Mouse (Mus musculus) kidney, postnatal 0 days (tissue): ENCODE data around the gene Otc. TPM values are rescaled to one million over a fixed set of nuclear protein-coding genes. Genes with fewer than 3 reads are reported as not detected.

ENCODE experiments used
- ATAC-seq: fragments of 200-750 bp; cut with Nextera tagmentation; replicated peaks from 2 replicates; pipeline ENCODE4 v1.8.0; 2017; ENCODE audit warnings: low read depth, moderate number of reproducible peaks, moderate TSS enrichment, moderate library complexity; ENCODE audit not compliant: low FRiP score
- DNase-seq: peaks from one replicate; pipeline ENCODE4 v3.0.0-alpha.2; 2016; ENCODE audit warnings: low spot score
- H3K27ac ChIP-seq: fragments of 300-500 bp; sonication (generic); 2 replicates; pipeline ENCODE4 v1.5.1; 2014; ENCODE audit warnings: mild to moderate bottlenecking
- H3K27me3 ChIP-seq: fragments of 300-500 bp; sonication (generic); 2 replicates; pipeline ENCODE4 v1.6.1; 2014; ENCODE audit warnings: low read length, mixed read lengths; ENCODE audit not compliant: insufficient read depth
- H3K36me3 ChIP-seq: fragments of 300-500 bp; sonication (generic); 2 replicates; pipeline ENCODE4 v1.6.1; 2014; ENCODE audit warnings: low read length, mixed read lengths; ENCODE audit not compliant: insufficient read depth
- H3K4me1 ChIP-seq: fragments of 300-500 bp; sonication (generic); replicated peaks from 2 replicates; pipeline ENCODE4 v1.6.1; 2014; ENCODE audit warnings: antibody characterized with exemption, low read length, mixed read lengths; ENCODE audit not compliant: insufficient read depth
- H3K4me2 ChIP-seq: fragments of 300-500 bp; sonication (generic); 2 replicates; pipeline ENCODE4 v1.6.1; 2014; ENCODE audit warnings: mild to moderate bottlenecking, low read length, moderate library complexity, mixed read lengths
- H3K4me3 ChIP-seq: fragments of 300-500 bp; sonication (generic); replicated peaks from 2 replicates; pipeline ENCODE4 v1.5.1; 2014; ENCODE audit warnings: low read depth, low read length
- H3K9ac ChIP-seq: fragments of 300-500 bp; sonication (generic); 2 replicates; pipeline ENCODE4 v1.6.1; 2014; ENCODE audit warnings: low read depth, low read length
- H3K9me3 ChIP-seq: fragments of 300-500 bp; sonication (generic); replicated peaks from 2 replicates; pipeline ENCODE4 v1.6.1; 2016; ENCODE audit warnings: low read length, inconsistent platforms, mixed read lengths
- CTCF ChIP-seq: IDR thresholded peaks from 2 replicates; pipeline ENCODE4 v1.5.1; 2016; ENCODE audit warnings: antibody characterized with exemption, low read depth, mild to moderate bottlenecking, moderate library complexity
- WGBS: fragments of 180-500 bp; shearing (Covaris S2); extraction: QIAGEN DNeasy Blood & Tissue Kit; methylation state at CpG from one replicate; pipeline ENCODE4 v1.1.7; 2014; 5-methylcytosine and 5-hydroxymethylcytosine counted together
- polyA plus RNA-seq: library from polyadenylated mRNA; unstranded; fragments of >200 nt; fragmentation: Nextera tagmentation; extraction: Ambion mirVana; gene quantifications from 2 replicates; pipeline ENCODE4 v1.2.1, GENCODE M21; 2015

Otc gene
- polyA plus RNA-seq, 1 experiment from 2014 or later: not detected

GRCm38 (mm10) chrX:10234617-10235016 lies 17.5 kb upstream of the Otc start:
- Histone ChIP-seq H3K4me2 (no peak overlapping the region), H3K4me3 (no peak overlapping the region), H3K27me3 (no peaks in the 10 kb centered on the region), H3K9me3 (no peaks in the 10 kb centered on the region), H3K36me3 (no peaks in the 10 kb centered on the region), H3K4me1 (no peaks in the 10 kb centered on the region), H3K9ac (no peak overlapping the region), H3K27ac (no peak overlapping the region)
- no peak for TF ChIP-seq CTCF
- ATAC-seq: no peak
- 68% methylated on average over 3 of the region's 3 CpGs for WGBS
- no peak for DNase-seq

- H3K4me2 ChIP-seq: no peak overlapping the region
- no peaks in the 10 kb centered on the region for H3K36me3 ChIP-seq
- no peaks in the 10 kb centered on the region for H3K27me3 ChIP-seq
- no peak for ATAC-seq
- no peaks in the 10 kb centered on the region for H3K4me1 ChIP-seq
- no peak overlapping the region for H3K4me3 ChIP-seq
- DNase-seq: no peak
- TF ChIP-seq CTCF: no peak
- no peaks in the 10 kb centered on the region for H3K9me3 ChIP-seq
- no peak overlapping the region for H3K27ac ChIP-seq
- no peak overlapping the region for H3K9ac ChIP-seq
- WGBS: 53% methylated on average over 4 of the region's 4 CpGs
These were observed 12.6 kb upstream of the Otc start for GRCm38 (mm10) chrX:10239515-10239914.

DNA sequence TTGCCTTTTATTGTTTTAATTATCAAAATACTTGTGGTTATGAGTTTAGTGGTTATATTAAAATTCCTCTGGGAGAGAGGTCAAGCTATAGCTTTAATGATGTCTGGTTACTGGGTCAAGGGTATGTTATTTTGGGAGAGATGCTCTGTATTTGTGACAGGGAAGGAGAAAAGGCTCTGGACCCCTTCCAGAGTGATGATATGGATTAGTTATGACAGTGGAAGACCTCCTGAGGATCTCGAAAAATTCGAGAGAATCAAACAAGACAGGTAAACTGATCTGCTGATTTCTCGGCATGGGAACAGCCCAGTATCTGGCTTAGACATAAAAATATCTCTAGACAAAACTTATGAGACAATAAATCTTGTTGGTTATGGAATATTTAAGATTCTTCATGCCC lies 8.2 kb upstream of the Otc start:
- Histone ChIP-seq H3K27ac (no peak overlapping the region), H3K9me3 (no peaks in the 10 kb centered on the region), H3K4me1 (no peaks in the 10 kb centered on the region), H3K9ac (no peak overlapping the region), H3K27me3 (no peaks in the 10 kb centered on the region), H3K4me2 (no peak overlapping the region), H3K4me3 (no peak overlapping the region), H3K36me3 (no peaks in the 10 kb centered on the region)
- DNase-seq (no peak), ATAC-seq (no peak)
- WGBS: 59% methylated on average over 3 of the region's 3 CpGs
- no peak for TF ChIP-seq CTCF

DNA sequence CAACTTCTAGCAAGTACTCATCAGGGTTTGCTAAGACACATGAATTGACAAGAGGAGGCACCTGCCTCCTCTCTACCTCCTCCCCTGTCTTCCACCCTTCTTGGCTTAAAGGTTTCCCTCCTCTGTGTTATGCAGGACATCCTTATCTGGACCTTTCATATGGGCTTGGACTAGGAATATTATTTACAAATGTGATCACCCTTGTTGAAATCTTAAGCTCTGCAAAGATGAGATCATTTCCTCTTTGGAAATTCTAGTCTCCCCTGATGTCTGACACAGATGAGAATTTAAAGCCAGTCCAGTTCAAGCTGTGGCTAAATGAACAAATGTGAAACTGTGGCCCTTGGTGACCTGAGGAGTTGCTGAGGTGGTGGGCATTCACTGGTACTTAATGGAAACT lies 748 bp upstream of the Otc start:
- no peak for TF ChIP-seq CTCF
- H3K9ac ChIP-seq: no peak overlapping the region
- no peak overlapping the region for H3K27ac ChIP-seq
- no peaks in the 10 kb centered on the region for H3K9me3 ChIP-seq
- no peaks in the 10 kb centered on the region for H3K36me3 ChIP-seq
- H3K4me1 ChIP-seq: no peaks in the 10 kb centered on the region
- no peak for DNase-seq
- H3K4me3 ChIP-seq: no peak overlapping the region
- no peak overlapping the region for H3K4me2 ChIP-seq
- H3K27me3 ChIP-seq: no peaks in the 10 kb centered on the region
- no peak for ATAC-seq

DNA sequence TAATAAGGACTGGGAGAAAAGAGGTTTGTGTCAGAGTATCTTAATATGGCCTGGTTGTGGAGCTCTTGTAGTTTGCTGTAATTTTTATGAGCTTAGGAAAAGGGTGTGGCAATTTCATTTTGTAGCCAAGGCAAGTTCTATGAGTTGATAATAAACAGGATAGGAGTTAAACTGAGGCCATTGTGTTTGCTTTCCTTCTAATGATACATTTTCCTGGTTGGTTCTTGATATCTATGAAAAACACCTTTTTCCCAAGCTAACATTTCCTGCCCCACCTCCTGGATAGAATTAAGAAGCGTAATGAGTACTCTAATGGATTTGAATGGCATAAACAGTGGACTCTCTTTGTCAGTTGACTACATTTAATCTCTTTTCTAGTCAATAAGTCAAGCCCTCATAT lies 5.7 kb downstream of the Otc start:
- TF ChIP-seq CTCF: no peak
- Histone ChIP-seq H3K4me1 (no peaks in the 10 kb centered on the region), H3K27me3 (no peaks in the 10 kb centered on the region), H3K27ac (no peak overlapping the region), H3K4me3 (no peak overlapping the region), H3K9me3 (no peaks in the 10 kb centered on the region), H3K36me3 (no peaks in the 10 kb centered on the region), H3K9ac (no peak overlapping the region), H3K4me2 (no peak overlapping the region)
- ATAC-seq: no peak
- DNase-seq: no peak
- 74% methylated on average over 1 of the region's 1 CpGs for WGBS

DNA sequence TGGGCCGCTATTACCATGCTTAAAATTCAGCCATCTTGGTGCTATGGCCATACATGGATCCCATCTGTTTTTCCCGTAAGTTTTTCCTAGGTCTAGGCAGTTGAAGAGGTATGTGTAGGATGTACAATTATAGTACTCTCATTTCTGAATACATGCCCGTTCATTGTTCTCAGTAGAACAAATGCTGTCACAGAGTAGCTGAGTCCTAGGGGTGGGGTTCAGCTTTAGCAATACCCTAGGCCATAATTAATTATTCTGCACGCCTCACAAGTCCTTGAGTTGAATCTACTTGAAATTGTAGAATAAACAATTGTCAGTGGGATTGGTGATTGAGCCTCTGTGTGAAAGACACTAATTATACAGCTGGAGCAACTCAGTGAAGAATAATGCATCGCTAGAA lies 6.2 kb downstream of the Otc start:
- Histone ChIP-seq H3K4me2 (no peak overlapping the region), H3K4me3 (no peak overlapping the region), H3K9ac (no peak overlapping the region), H3K27ac (no peak overlapping the region), H3K36me3 (no peaks in the 10 kb centered on the region), H3K27me3 (no peaks in the 10 kb centered on the region), H3K4me1 (no peaks in the 10 kb centered on the region), H3K9me3 (no peaks in the 10 kb centered on the region)
- WGBS: 73% methylated on average over 5 of the region's 5 CpGs
- ATAC-seq (no peak), DNase-seq (no peak)
- TF ChIP-seq CTCF: no peak

GRCm38 (mm10) chrX:10268308-10268707 lies 16.2 kb downstream of the Otc start:
- Histone ChIP-seq H3K4me2 (no peak overlapping the region), H3K9me3 (no peaks in the 10 kb centered on the region), H3K9ac (no peak overlapping the region), H3K4me1 (no peaks in the 10 kb centered on the region), H3K4me3 (no peak overlapping the region), H3K36me3 (no peaks in the 10 kb centered on the region), H3K27ac (no peak overlapping the region), H3K27me3 (no peaks in the 10 kb centered on the region)
- no peak for ATAC-seq
- no peak for DNase-seq
- no peak for TF ChIP-seq CTCF
- WGBS: 63% methylated on average over 3 of the region's 3 CpGs
